Mouse (Mus musculus) neural tube, embryonic 15.5 days (tissue): ENCODE results near the gene Tmprss5. TPM values are rescaled to one million over a fixed set of nuclear protein-coding genes. Genes with fewer than 3 reads are reported as not detected.

Experiments
- ATAC-seq: fragments of 200-750 bp; cut with Nextera tagmentation; 2 replicates; pipeline ENCODE4 v1.8.0; 2017; ENCODE audit warnings: mild to moderate bottlenecking, moderate TSS enrichment, moderate library complexity; ENCODE audit not compliant: low FRiP score
- H3K27ac ChIP-seq: fragments of 300-500 bp; sonication (generic); replicated peaks from 2 replicates; pipeline ENCODE4 v1.5.1; 2015; ENCODE audit warnings: mild to moderate bottlenecking, inconsistent platforms
- H3K27me3 ChIP-seq: fragments of 300-500 bp; sonication (generic); replicated peaks from 2 replicates; pipeline ENCODE4 v1.6.1; 2015; ENCODE audit warnings: inconsistent platforms
- H3K36me3 ChIP-seq: fragments of 300-500 bp; sonication (generic); 2 replicates; pipeline ENCODE4 v1.6.1; 2015; ENCODE audit warnings: inconsistent platforms
- H3K4me1 ChIP-seq: fragments of 300-500 bp; sonication (generic); 2 replicates; pipeline ENCODE4 v1.6.1; 2015; ENCODE audit warnings: inconsistent platforms
- H3K4me2 ChIP-seq: fragments of 300-500 bp; sonication (generic); 2 replicates; pipeline ENCODE4 v1.6.1; 2015; ENCODE audit warnings: inconsistent platforms, mild to moderate bottlenecking, moderate library complexity
- H3K4me3 ChIP-seq: fragments of 300-500 bp; sonication (generic); replicated peaks from 2 replicates; pipeline ENCODE4 v1.5.1; 2015; ENCODE audit warnings: mild to moderate bottlenecking, inconsistent platforms
- H3K9ac ChIP-seq: fragments of 300-500 bp; sonication (generic); replicated peaks from 2 replicates; pipeline ENCODE4 v1.6.1; 2015; ENCODE audit warnings: mild to moderate bottlenecking, inconsistent platforms
- H3K9me3 ChIP-seq: fragments of 300-500 bp; sonication (generic); replicated peaks from 2 replicates; pipeline ENCODE4 v1.6.1; 2016; ENCODE audit warnings: inconsistent platforms
- WGBS: fragments of 180-500 bp; shearing (Covaris S2); methylation state at CpG from one replicate; pipeline ENCODE4 v1.1.7; 2015; ENCODE audit warnings: mixed read lengths; 5-methylcytosine and 5-hydroxymethylcytosine counted together
- polyA plus RNA-seq: library from polyadenylated mRNA; unstranded; fragments of >200 nt; fragmentation: Nextera tagmentation; extraction: Ambion mirVana; gene quantifications from 2 replicates; pipeline ENCODE4 v1.2.1, GENCODE M21; 2015

The Tmprss5 gene
- polyA plus RNA-seq = 1.9 and 2.5 TPM in 2 replicates

DNA sequence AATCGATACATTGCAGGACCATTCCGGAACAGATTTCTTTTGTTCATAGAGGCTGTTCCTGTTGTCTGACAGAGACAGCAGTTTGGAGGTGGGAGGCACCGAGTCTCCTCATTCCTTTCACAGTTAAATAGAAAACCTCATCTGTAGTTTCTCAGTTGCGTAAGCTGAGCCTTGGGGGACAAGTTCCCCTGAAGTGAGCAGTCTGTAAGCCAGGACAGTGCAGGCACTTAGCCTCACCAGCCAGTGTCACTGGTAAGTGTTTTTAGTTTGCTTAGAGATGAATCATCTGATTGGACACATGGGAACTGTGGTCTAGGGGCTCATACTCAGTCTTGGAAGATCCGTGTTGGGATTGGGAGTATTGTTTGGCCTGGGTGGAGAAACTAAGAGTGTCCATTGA, at the start of gene Tmprss5:
TSS of gene Tmprss5 (plus strand) at position 154 of the 400 bp plus-strand sequence.
- Histone ChIP-seq H3K27ac (no peak within 1 kb of the TSS), H3K4me3 (no peak within 1 kb of the TSS), H3K9ac (no peak within 1 kb of the TSS), H3K36me3 (peaks cover 30% of the 10 kb centered on the region), H3K9me3 (no peaks in the 10 kb centered on the region), H3K4me1 (no peaks in the 10 kb centered on the region), H3K27me3 (no peaks in the 10 kb centered on the region), H3K4me2 (no peak within 1 kb of the TSS)
- 51% methylated on average over 5 of the region's 5 CpGs for WGBS
- ATAC-seq = no peak

DNA sequence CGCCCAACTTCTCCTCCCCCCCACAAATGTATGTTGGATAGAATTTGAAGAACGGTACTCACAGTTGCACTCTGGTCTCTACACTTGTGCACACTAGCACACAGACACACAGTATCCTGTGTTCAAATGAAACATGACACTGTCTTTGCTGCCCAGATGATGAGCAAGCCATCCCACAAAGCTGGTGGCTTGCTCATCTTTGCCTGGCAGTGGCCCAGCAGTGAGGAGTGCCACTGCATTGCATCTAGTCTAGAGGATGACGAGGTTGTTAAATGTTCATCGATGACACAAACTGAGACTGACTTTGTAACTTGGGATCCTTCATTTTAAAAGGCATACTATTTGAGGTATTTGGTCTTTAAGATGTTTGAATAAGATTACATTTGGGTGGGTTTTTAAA, 46.3 kb upstream of the Tmprss5 start:
- 92% methylated on average over 4 of the region's 4 CpGs for WGBS
- Histone ChIP-seq H3K27ac (no peak overlapping the region), H3K9ac (no peak overlapping the region), H3K9me3 (no peaks in the 10 kb centered on the region), H3K27me3 (no peaks in the 10 kb centered on the region), H3K4me2 (no peak overlapping the region), H3K4me3 (no peak overlapping the region), H3K4me1 (no peaks in the 10 kb centered on the region), H3K36me3 (peaks cover 61% of the 10 kb centered on the region)
- ATAC-seq = no peak

DNA sequence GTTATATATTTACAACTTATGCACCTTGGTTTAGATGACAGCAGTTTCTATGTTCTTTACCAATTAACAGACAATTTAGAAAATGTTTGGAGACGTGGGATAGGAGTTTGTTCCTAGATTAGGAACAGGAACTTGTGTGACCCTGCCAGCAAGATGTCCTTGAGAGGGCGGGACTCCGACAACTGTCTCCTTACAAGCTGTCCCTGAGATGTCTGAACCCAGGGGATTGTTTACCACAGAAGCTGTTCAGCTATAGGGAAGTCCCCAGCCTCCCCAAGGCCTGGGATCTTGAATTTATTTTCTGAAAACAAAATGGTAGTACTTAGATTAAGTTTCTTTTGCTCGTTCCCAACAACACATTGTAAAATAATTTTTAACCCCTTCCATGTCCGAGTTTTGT, 30.2 kb upstream of the Tmprss5 start:
- H3K9me3 ChIP-seq = no peaks in the 10 kb centered on the region
- no peak for ATAC-seq
- 82% methylated on average over 5 of the region's 5 CpGs for WGBS

DNA sequence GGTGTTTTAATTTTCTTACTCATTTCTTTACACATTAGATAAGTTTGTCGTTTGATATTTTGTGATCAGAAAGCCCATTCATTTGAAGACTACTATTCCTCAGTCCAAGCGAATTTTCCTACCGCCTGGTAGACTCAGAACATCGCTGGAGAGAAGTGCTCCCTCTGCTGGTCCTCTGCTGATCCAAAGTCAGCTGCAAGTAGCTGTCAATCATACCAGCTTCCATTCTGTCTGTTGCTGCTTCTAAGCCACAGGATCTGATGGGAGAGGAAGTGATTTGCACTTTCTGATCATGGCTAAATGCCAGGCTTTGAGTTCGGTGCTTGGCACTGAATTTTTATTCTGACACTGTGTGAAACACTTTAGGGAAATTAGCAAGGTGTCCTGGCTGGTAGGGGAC, 29.7 kb upstream of the Tmprss5 start:
- ATAC-seq = no peak
- Histone ChIP-seq H3K4me1 (peaks cover 4% of the 10 kb centered on the region), H3K27ac (no peak overlapping the region), H3K36me3 (no peaks in the 10 kb centered on the region), H3K9ac (no peak overlapping the region), H3K9me3 (no peaks in the 10 kb centered on the region), H3K27me3 (no peaks in the 10 kb centered on the region), H3K4me3 (no peak overlapping the region), H3K4me2 (no peak overlapping the region)
- 14% methylated on average over 5 of the region's 5 CpGs for WGBS

More for the DNA sequence above, 30.2 kb upstream of the Tmprss5 start:
- Histone ChIP-seq H3K36me3 (no peaks in the 10 kb centered on the region), H3K4me2 (no peak overlapping the region), H3K9ac (no peak overlapping the region), H3K27me3 (no peaks in the 10 kb centered on the region), H3K4me1 (no peaks in the 10 kb centered on the region; the same call in 1 of the 2 replicates), H3K4me3 (no peak overlapping the region), H3K27ac (no peak overlapping the region)

DNA sequence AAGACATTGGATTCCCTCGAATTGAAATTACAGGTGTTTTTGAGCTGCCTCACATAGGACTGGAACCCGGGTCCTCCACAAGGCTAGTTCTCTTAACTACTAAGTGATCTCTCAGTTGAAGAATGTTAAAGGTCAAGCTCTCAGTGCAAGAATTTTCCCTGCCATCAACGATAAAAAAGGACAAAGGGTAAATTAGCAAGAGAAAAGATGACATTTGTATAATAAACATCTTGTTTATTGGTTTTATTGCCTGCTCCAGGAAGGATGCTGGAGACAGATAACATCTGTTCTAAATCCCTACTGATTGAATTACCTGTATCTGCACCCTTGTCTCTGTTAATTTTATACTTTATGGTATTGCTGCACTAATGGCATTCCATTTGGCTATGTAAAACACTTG, 27.0 kb upstream of the Tmprss5 start:
- ATAC-seq = no peak
- H3K4me1 ChIP-seq = peaks cover 10% of the 10 kb centered on the region
- no peaks in the 10 kb centered on the region for H3K9me3 ChIP-seq
- H3K4me2 ChIP-seq = no peak overlapping the region
- no peak overlapping the region for H3K27ac ChIP-seq
- WGBS = 80% methylated on average over 3 of the region's 3 CpGs
- no peaks in the 10 kb centered on the region for H3K27me3 ChIP-seq
- no peak overlapping the region for H3K9ac ChIP-seq
- H3K4me3 ChIP-seq = no peak overlapping the region
- H3K36me3 ChIP-seq = no peaks in the 10 kb centered on the region

DNA sequence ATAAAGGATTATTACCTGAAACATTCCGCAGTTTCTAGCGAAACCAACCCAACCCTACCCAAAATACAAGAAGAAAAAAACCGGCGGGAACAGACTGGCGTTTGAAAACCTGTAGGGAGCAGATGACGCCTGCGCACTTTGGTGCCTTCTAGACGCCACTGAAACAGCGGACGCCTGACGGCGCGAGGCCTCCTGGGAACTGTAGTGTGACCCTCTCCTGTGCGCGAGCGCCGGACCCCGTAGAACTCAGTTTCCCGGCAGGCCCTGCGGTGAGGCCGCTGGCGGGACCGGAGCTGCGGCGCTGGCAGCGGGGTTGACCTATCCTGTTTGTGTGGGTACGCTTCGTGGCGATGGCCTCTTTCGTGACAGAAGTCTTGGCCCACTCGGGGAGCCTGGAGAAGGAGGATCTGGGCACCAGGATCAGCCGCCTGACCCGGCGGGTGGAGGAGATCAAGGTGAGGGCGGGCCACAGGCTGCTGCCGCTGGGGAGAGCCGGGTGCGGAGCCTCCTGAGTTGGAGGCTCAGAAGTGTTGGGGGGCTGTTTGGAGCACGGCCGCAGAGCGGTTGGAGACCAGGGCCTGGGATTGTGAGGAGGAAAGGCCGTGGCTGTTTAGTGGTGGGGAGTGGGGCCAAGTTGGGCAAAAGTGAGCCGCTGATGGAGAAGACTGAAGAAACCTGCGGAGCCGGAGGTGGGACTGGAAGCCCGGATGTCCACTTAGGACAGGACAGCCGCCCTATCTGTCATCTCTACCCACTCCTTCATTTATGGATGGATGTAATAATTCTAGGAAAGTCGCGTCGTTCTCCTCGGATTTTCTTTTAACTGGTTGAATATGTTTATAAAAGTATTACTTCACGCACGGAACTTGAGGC, 25.5 kb upstream of the Tmprss5 start, which contains the start of gene Zw10:
TSS of gene Zw10 (plus strand) at position 281 of the 873 bp plus-strand sequence.
- ATAC-seq = peak; percentile 99
- H3K4me1 ChIP-seq = peaks cover 10% of the 10 kb centered on the region
- under 1% methylated on average over 53 of the region's 53 CpGs for WGBS
- peaks cover 7% of the 10 kb centered on the region for H3K36me3 ChIP-seq
- H3K4me3 ChIP-seq = peak within 1 kb of the TSS; percentile 94
- H3K27me3 ChIP-seq = no peaks in the 10 kb centered on the region
- no peaks in the 10 kb centered on the region for H3K9me3 ChIP-seq
- peak within 1 kb of the TSS; percentile 76 for H3K4me2 ChIP-seq
- peak within 1 kb of the TSS; percentile 85 for H3K9ac ChIP-seq
- H3K27ac ChIP-seq = peak within 1 kb of the TSS; percentile 76

DNA sequence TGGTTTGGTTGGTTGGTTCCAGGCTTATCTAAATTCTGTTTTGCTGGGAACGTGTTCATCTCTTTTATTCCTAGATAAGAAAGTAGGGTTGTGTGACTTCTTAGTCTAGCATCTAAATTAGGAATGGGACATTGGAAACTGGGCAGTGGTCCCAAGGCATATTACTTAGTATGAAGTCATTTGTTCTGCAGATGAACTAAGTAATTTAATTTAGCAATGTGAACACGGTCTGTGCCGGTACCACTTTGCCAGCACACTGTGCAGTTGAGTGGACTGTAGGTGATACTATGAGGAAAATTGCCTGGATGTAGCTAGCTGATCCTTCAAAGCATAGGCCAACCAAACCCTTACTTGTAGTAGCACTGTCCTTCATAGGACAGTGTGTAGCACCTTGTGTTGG, 4.2 kb upstream of the Tmprss5 start:
- Histone ChIP-seq H3K27ac (no peak overlapping the region), H3K9ac (no peak overlapping the region), H3K9me3 (no peaks in the 10 kb centered on the region), H3K4me3 (no peak overlapping the region), H3K4me1 (no peaks in the 10 kb centered on the region), H3K4me2 (no peak overlapping the region), H3K36me3 (peaks cover 64% of the 10 kb centered on the region), H3K27me3 (no peaks in the 10 kb centered on the region)
- 95% methylated on average over 3 of the region's 3 CpGs for WGBS
- no peak for ATAC-seq

DNA sequence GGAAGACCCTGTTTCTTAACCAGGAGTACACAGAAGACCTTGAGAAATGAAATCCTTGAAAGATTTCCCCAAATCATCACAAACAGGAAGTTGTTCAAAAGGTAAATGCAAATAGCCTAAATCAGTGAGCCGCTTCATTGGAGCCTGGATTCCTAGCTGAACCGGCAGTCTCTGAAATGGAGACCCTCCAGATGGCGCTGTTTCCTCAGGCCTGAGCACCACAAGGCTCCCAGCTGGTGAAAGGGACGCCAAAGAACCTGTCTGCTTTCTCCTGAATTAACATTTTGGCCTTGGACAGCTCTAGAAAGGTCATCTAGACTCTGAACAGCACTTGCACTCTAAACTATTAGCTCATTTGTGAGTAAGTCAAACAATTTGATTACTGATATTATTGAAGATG, 501 bp downstream of the Tmprss5 start:
- no peaks in the 10 kb centered on the region for H3K4me1 ChIP-seq
- H3K27ac ChIP-seq = no peak overlapping the region
- no peaks in the 10 kb centered on the region for H3K9me3 ChIP-seq
- peaks cover 27% of the 10 kb centered on the region for H3K36me3 ChIP-seq
- H3K4me2 ChIP-seq = no peak overlapping the region
- no peak overlapping the region for H3K9ac ChIP-seq
- 10% methylated on average over 4 of the region's 4 CpGs for WGBS
- 0 out of 2 replicates have a peak, but pooled peaks have one; percentile 38 for ATAC-seq
- H3K27me3 ChIP-seq = no peaks in the 10 kb centered on the region
- H3K4me3 ChIP-seq = no peak overlapping the region

DNA sequence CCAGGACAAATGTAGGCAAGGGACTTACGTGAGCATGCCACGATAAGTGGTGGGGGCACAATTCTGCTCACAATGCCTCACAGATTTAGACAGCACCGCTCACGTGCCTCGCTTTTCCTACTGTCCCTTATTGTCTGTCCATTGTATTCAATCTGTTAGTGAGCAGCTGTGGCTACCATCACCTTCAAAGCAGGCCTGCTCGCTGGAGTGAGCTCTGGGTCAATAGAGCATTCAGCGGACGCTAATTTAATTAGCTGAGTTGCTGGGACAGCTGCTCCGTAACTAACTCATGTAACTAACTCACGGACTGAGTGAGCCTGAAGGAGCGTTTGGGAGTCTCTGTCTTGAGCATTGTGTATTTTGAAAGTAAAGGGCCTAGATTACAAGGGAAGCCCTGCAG, 6.3 kb downstream of the Tmprss5 start:
- Histone ChIP-seq H3K27me3 (no peaks in the 10 kb centered on the region), H3K9me3 (no peaks in the 10 kb centered on the region), H3K36me3 (no peaks in the 10 kb centered on the region), H3K9ac (no peak overlapping the region), H3K4me1 (no peaks in the 10 kb centered on the region), H3K27ac (no peak overlapping the region), H3K4me3 (no peak overlapping the region), H3K4me2 (no peak overlapping the region)
- WGBS = 19% methylated on average over 11 of the region's 11 CpGs
- ATAC-seq = no peak

DNA sequence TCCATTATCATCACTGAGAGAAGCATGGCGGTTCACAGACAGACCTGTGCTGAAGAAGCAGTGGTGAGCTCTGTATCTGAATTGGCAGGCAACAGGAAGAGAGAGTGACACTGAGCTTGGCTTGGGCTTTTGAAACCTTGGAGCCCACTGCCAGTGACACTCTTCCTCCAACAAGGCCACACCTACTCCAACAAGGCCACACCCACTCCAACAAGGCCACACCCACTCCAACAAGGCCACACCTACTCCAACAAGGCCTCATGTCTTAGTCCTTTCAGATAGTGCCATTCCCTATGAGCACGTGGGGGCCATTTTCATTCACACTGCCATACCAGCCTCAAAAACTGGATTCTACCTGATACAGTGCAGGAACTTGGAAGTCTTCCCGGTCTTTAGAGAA, 17.8 kb downstream of the Tmprss5 start:
- Histone ChIP-seq H3K36me3 (no peaks in the 10 kb centered on the region), H3K9ac (no peak overlapping the region), H3K4me2 (no peak overlapping the region), H3K4me1 (0 out of 2 replicates have a peak, but pooled peaks cover 10% of the 10 kb centered on the region), H3K9me3 (no peaks in the 10 kb centered on the region), H3K27ac (no peak overlapping the region), H3K4me3 (no peak overlapping the region), H3K27me3 (no peaks in the 10 kb centered on the region)
- ATAC-seq = no peak
- 93% methylated on average over 3 of the region's 3 CpGs for WGBS

DNA sequence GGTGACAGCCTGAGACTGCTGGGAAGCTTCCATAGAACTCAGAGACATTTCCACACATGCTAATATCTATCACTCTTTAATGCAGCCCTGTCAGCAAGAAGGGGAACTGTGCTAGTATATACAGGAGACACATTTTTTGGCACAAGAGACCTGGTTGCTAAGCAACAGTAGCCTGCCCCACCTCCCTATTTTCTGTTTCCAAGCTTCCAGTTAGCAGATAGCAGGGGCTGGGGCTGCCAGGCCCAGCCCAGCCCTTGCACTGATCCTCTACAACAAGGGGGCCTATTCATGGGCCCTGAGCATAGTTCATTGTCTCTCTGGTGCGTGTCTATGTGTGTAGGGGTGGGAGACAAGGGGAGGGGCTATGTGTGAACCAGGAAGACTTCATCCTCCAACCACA, 21.3 kb downstream of the Tmprss5 start:
- Histone ChIP-seq H3K27me3 (no peaks in the 10 kb centered on the region), H3K36me3 (no peaks in the 10 kb centered on the region), H3K9me3 (no peaks in the 10 kb centered on the region), H3K4me1 (0 out of 2 replicates have a peak, but pooled peaks cover 10% of the 10 kb centered on the region), H3K4me3 (no peak overlapping the region), H3K27ac (no peak overlapping the region), H3K4me2 (no peak overlapping the region), H3K9ac (no peak overlapping the region)
- WGBS = 0% methylated on average over 1 of the region's 1 CpGs
- ATAC-seq = peak; percentile 65; the same call in 1 of the 2 replicates

DNA sequence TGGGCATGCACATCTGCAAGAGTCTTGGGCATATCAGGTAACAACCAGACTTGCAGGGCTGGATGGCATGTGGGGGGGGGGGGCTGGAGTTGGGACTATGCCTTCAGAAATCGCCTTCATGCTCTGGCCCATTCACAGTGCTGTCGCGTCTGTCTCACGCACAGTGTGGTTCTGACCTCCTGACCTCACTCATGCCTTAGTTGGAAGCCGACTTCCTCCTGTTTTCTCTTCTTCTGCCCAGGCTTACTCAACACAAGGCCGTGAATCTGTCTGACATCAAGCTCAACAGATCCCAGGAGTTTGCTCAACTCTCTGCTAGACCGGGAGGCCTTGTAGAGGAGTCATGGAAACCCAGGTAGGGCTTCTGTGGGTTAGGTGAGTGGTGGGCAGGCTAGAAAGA, 28.0 kb downstream of the Tmprss5 start:
- no peak for ATAC-seq
- Histone ChIP-seq H3K27me3 (no peaks in the 10 kb centered on the region), H3K36me3 (no peaks in the 10 kb centered on the region), H3K4me1 (no peaks in the 10 kb centered on the region), H3K4me2 (no peak overlapping the region), H3K27ac (no peak overlapping the region), H3K9ac (no peak overlapping the region), H3K9me3 (no peaks in the 10 kb centered on the region), H3K4me3 (no peak overlapping the region)
- 48% methylated on average over 7 of the region's 7 CpGs for WGBS
